Mouse (Mus musculus) testis, postnatal 14 days (tissue): ENCODE data around the gene B3gnt4.

Experiments used
- DNase-seq: peaks from one replicate; pipeline ENCODE4 v3.0.0; 2021; ENCODE audit warnings: low spot score

Gene B3gnt4

GRCm38 (mm10) chr5:123525916-123526495, 15.7 kb downstream of the B3gnt4 start:
- no peak for DNase-seq

GRCm38 (mm10) chr5:123528641-123529040, 18.4 kb downstream of the B3gnt4 start:
- DNase-seq: peak; percentile 3

GRCm38 (mm10) chr5:123530056-123530455, 19.8 kb downstream of the B3gnt4 start:
- peak; percentile 1 for DNase-seq

- peak; percentile 7 for DNase-seq
Measured at GRCm38 (mm10) chr5:123533801-123534200, 23.5 kb downstream of the B3gnt4 start.

GRCm38 (mm10) chr5:123555693-123556092, 45.4 kb downstream of the B3gnt4 start:
- DNase-seq: peak; percentile 3

GRCm38 (mm10) chr5:123556451-123556850, 46.2 kb downstream of the B3gnt4 start:
- DNase-seq: peak; percentile 23

GRCm38 (mm10) chr5:123559588-123559987, 49.3 kb downstream of the B3gnt4 start:
- DNase-seq: peak; percentile 21

- peak; percentile 1 for DNase-seq
Measured at GRCm38 (mm10) chr5:123561128-123561527, 50.9 kb downstream of the B3gnt4 start.
